Mouse (Mus musculus): ENCODE results near the gene Igf2bp3. TPM values are rescaled to one million over a fixed set of nuclear protein-coding genes. Genes with fewer than 3 reads are reported as not detected.

Igf2bp3 gene
- polyA plus RNA-seq, 1 experiment = 31.1 TPM

- H3K4me1 ChIP-seq (ENCODE audit: control insufficient read depth, insufficient read depth, low read length) = no peaks in the 10 kb centered on the region; the same call in 1 of the 2 replicates
Observed at GRCm38 (mm10) chr6:49165101-49165500, 49.7 kb downstream of the Igf2bp3 start.

DNA sequence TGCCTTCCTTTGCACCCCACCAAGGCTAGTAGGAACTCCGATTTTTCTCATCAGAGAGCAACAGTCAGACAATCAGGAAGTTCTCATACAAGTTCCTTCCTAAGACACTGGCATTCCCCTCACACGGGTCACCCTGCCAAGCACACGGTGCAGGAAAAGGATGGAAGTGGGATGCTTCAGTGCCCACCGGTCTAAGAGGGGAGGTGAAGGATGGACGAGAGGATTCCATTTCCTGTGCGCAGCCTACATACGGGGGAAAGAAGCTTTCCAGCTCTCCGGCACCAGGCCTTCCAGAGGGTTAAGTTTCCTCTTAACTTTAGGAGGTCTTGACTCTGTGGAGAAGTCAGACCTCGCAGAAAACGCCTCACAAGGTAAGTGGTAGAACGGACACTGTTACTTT lies 50.1 kb downstream of the Igf2bp3 start:
- TF ChIP-seq CTCF (IDR thresholded peaks at IDR 0.05; ENCODE audit: borderline replicate concordance, insufficient read depth, low read length) = no peak
- no peak for TF ChIP-seq POLR2A (IDR thresholded peaks at IDR 0.05; ENCODE audit: low read depth, low read length)
- Histone ChIP-seq H3K27ac (ENCODE audit: insufficient read depth, low read length) (no peak overlapping the region), H3K4me3 (ENCODE audit: insufficient read depth, low read length) (no peak overlapping the region)

More at GRCm38 (mm10) chr6:49165101-49165500, 49.7 kb downstream of the Igf2bp3 start:
- TF ChIP-seq CTCF (IDR thresholded peaks at IDR 0.05; ENCODE audit: borderline replicate concordance, insufficient read depth, low read length) (no peak), POLR2A (IDR thresholded peaks at IDR 0.05; ENCODE audit: low read depth, low read length) (no peak)
- H3K4me3 ChIP-seq (ENCODE audit: insufficient read depth, low read length) = no peak overlapping the region
- H3K27ac ChIP-seq (ENCODE audit: insufficient read depth, low read length) = no peak overlapping the region

GRCm38 (mm10) chr6:49159971-49160370 lies 54.8 kb downstream of the Igf2bp3 start:
- Histone ChIP-seq H3K27ac (ENCODE audit: insufficient read depth, low read length) (no peak overlapping the region), H3K4me3 (ENCODE audit: insufficient read depth, low read length) (no peak overlapping the region), H3K4me1 (ENCODE audit: control insufficient read depth, insufficient read depth, low read length) (no peaks in the 10 kb centered on the region; the same call in 1 of the 2 replicates)
- TF ChIP-seq CTCF (IDR thresholded peaks at IDR 0.05; ENCODE audit: borderline replicate concordance, insufficient read depth, low read length) = no peak
- TF ChIP-seq POLR2A (IDR thresholded peaks at IDR 0.05; ENCODE audit: low read depth, low read length) = no peak

More for the DNA sequence above, 50.1 kb downstream of the Igf2bp3 start:
- no peaks in the 10 kb centered on the region; the same call in 1 of the 2 replicates for H3K4me1 ChIP-seq (ENCODE audit: control insufficient read depth, insufficient read depth, low read length)

DNA sequence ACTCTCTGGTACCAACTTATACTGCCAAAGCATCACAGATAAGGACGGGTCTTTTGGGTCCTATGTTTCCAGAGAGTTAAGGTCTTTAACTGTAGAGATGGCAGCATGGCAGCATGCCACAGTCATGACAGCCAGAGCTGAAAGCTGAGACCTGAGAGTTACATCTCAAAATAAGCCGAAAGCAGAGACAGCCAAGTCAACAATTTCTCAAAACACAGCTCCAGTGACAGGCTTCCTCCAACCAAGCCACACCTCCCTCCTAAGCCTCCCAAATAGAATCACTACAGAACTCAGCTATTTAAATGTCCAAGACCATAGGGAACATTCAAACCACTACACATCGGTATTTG lies 58.0 kb downstream of the Igf2bp3 start:
- H3K4me3 ChIP-seq (ENCODE audit: insufficient read depth, low read length) = no peak overlapping the region
- H3K4me1 ChIP-seq (ENCODE audit: control insufficient read depth, insufficient read depth, low read length) = no peaks in the 10 kb centered on the region; the same call in 1 of the 2 replicates
- TF ChIP-seq POLR2A (IDR thresholded peaks at IDR 0.05; ENCODE audit: low read depth, low read length) (no peak), CTCF (IDR thresholded peaks at IDR 0.05; ENCODE audit: borderline replicate concordance, insufficient read depth, low read length) (no peak)
- no peak overlapping the region for H3K27ac ChIP-seq (ENCODE audit: insufficient read depth, low read length)

- H3K4me1 ChIP-seq (ENCODE audit: control insufficient read depth, insufficient read depth, low read length) = no peaks in the 10 kb centered on the region; the same call in 1 of the 2 replicates
- no peak for TF ChIP-seq CTCF (IDR thresholded peaks at IDR 0.05; ENCODE audit: borderline replicate concordance, insufficient read depth, low read length)
- no peak for TF ChIP-seq POLR2A (IDR thresholded peaks at IDR 0.05; ENCODE audit: low read depth, low read length)
- no peak overlapping the region for H3K4me3 ChIP-seq (ENCODE audit: insufficient read depth, low read length)
- H3K27ac ChIP-seq (ENCODE audit: insufficient read depth, low read length) = no peak overlapping the region
Observed at GRCm38 (mm10) chr6:49156170-49156825, 58.5 kb downstream of the Igf2bp3 start.

DNA sequence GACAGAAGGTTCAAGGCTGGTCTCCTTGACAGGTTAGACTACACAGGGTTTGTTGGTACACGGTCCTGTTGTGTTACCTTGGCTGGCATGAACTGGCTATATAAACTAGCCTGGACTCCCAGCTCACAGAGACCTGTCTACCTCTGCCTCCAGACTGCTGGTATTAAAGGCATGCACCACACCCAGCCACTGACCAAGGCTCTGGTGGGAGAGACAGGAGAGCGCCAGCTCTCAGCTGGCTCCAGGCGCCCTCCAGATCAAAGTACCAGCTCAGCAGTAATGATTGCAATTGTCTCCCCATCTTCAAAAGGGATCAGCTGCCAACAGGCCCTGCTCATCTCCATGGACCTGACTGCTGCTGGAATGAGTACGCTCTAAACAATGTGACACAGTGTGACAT lies 63.3 kb downstream of the Igf2bp3 start:
- no peak for TF ChIP-seq CTCF (IDR thresholded peaks at IDR 0.05; ENCODE audit: borderline replicate concordance, insufficient read depth, low read length)
- TF ChIP-seq POLR2A (IDR thresholded peaks at IDR 0.05; ENCODE audit: low read depth, low read length) = no peak
- H3K4me3 ChIP-seq (ENCODE audit: insufficient read depth, low read length) = no peak overlapping the region
- H3K27ac ChIP-seq (ENCODE audit: insufficient read depth, low read length) = no peak overlapping the region
- H3K4me1 ChIP-seq (ENCODE audit: control insufficient read depth, insufficient read depth, low read length) = no peaks in the 10 kb centered on the region

- Histone ChIP-seq H3K4me3 (ENCODE audit: insufficient read depth, low read length) (no peak overlapping the region), H3K4me1 (ENCODE audit: control insufficient read depth, insufficient read depth, low read length) (no peaks in the 10 kb centered on the region), H3K27ac (ENCODE audit: insufficient read depth, low read length) (no peak overlapping the region)
- no peak for TF ChIP-seq CTCF (IDR thresholded peaks at IDR 0.05; ENCODE audit: borderline replicate concordance, insufficient read depth, low read length)
- no peak for TF ChIP-seq POLR2A (IDR thresholded peaks at IDR 0.05; ENCODE audit: low read depth, low read length)
Observed at GRCm38 (mm10) chr6:49150349-49151229, 64.2 kb downstream of the Igf2bp3 start.

- Histone ChIP-seq H3K4me1 (ENCODE audit: control insufficient read depth, insufficient read depth, low read length) (no peaks in the 10 kb centered on the region), H3K4me3 (ENCODE audit: insufficient read depth, low read length) (no peak overlapping the region), H3K27ac (ENCODE audit: insufficient read depth, low read length) (no peak overlapping the region)
- TF ChIP-seq POLR2A (IDR thresholded peaks at IDR 0.05; ENCODE audit: low read depth, low read length) (no peak), CTCF (IDR thresholded peaks at IDR 0.05; ENCODE audit: borderline replicate concordance, insufficient read depth, low read length) (no peak)
Observed at GRCm38 (mm10) chr6:49149202-49149930, 65.4 kb downstream of the Igf2bp3 start.

DNA sequence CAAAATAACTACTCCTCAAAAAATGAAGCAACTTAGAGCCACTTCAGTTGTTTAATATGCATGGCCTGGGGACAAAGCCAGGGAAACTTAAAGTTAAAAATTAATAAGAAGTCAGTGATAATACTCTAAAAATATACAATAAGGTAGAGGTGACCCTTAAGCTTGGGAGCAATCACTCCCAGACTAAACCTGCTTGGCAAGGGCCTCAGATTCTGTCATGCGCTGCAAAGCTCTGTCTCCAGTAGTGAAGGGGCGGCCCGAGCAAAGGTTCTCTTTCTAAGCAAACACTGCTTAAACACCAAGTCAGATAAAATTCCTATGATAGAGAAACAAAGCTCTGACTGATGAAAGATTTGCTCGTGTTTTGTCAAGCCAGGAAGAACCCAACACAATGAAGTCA lies 66.0 kb downstream of the Igf2bp3 start:
- Histone ChIP-seq H3K27ac (ENCODE audit: insufficient read depth, low read length) (no peak overlapping the region), H3K4me1 (ENCODE audit: control insufficient read depth, insufficient read depth, low read length) (no peaks in the 10 kb centered on the region), H3K4me3 (ENCODE audit: insufficient read depth, low read length) (no peak overlapping the region)
- TF ChIP-seq CTCF (IDR thresholded peaks at IDR 0.05; ENCODE audit: borderline replicate concordance, insufficient read depth, low read length) = no peak
- TF ChIP-seq POLR2A (IDR thresholded peaks at IDR 0.05; ENCODE audit: low read depth, low read length) = no peak

Data from embryonic fibroblast, embryonic 13.5 days (primary cell).